Comparison of ENCODE assay signal across 8 mouse cellular contexts in genomic region chr11:115162832-115163480, GRCm38 (mm10). TPM values are rescaled to one million over a fixed set of nuclear protein-coding genes. Genes with fewer than 3 reads are reported as not detected.
A peak's percentile ranks its signal among the peaks of the same experiment; 100 is the strongest.
DNase-seq lines count a peak whose midpoint lies in the region; ATAC-seq lines count a peak whose summit lies in the region.

TSS of gene Slc9a3r1 (plus strand) at chr11:115163341.

- peak; percentile 82 for ATAC-seq in megakaryocyte progenitor cell, adult 5-6 weeks (replicated peaks; ENCODE audit: poor library complexity)

- peak; percentile 98 for DNase-seq in adipocyte (ENCODE audit: low spot score)
- DNase-seq in embryo, embryonic 10 days (ENCODE audit: low spot score), result peak; percentile 98
- DNase-seq in gastrocnemius, postnatal 10 days, result peak; percentile 97
- DNase-seq in induced T-regulatory cell, adult 2 months (ENCODE audit: low read depth), result peak; percentile 100
- peak; percentile 79 to 96 for DNase-seq in left cerebral cortex, adult 9 months (ENCODE audit: low spot score in 2 of 2)
- peak; percentile 88 for DNase-seq in right cerebral cortex, postnatal 14 days
- DNase-seq in urinary bladder, postnatal 36 days (ENCODE audit: low spot score in 2 of 2), result peak; percentile 99

RNA-seq across cellular contexts. Expression of gene Slc9a3r1, which starts in this region (rescaled TPM):
- 1 to 10 TPM; 6.5 to 8.3 TPM for total RNA-seq in gastrocnemius, postnatal 10 days (2021)
- 51.4 TPM in 2 replicates for total RNA-seq in megakaryocyte progenitor cell, adult 5-6 weeks (2015)
- 44.7 and 49.4 TPM in 2 replicates for total RNA-seq in megakaryocyte progenitor cell, adult 5-6 weeks (2017)

Comparison
In these comparisons a context has a peak if more than half of its experiments do, and no peak if none do; other contexts are left out.
1. Peak in every context shown above with its lines: DNase-seq and ATAC-seq.
2. RNA of gene Slc9a3r1 (total RNA-seq): 44.7 to 51.4 TPM in megakaryocyte progenitor cell, adult 5-6 weeks; 6.5 to 8.3 TPM in gastrocnemius, postnatal 10 days; every median in the first group is over 4 times any median in the second.